Mouse (Mus musculus): Measurements from ENCODE around the gene Rhov. TPM values are rescaled to one million over a fixed set of nuclear protein-coding genes. Genes with fewer than 3 reads are reported as not detected.

Gene Rhov
- polyA plus RNA-seq, 1 experiment from 2014 or later = 0.60 TPM

DNA sequence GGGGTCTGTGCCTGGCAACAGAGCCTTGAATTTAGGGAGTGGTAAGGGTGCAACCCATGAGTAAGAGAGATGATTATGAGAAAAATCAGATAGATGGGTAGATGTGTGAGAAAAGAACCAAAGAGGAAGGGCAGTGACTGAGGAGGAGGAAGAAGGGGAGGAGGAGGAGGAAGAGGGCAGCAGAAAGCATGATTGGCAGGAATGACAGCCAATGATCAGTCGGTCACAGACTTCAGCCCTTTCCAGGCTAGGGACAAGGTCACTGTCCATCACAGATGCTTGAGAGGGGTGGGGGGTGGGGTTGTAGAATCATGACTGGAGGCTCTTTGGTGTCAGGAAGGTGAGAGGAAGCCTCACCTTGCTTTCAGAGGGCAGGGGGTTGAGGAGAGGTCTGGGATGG lies 10.6 kb downstream of the Rhov start:
- Histone ChIP-seq H3K27ac (replicated peaks) (no peak overlapping the region), H3K4me3 (no peak overlapping the region), H3K4me1 (peaks cover 7% of the 10 kb centered on the region; the same call in 1 of the 2 replicates), H3K9ac (no peak overlapping the region), H3K36me3 (no peaks in the 10 kb centered on the region), H3K9me3 (no peaks in the 10 kb centered on the region), H3K4me2 (no peak overlapping the region), H3K27me3 (replicated peaks) (peaks cover 21% of the 10 kb centered on the region)
- 46% methylated on average over 1 of the region's 1 CpGs for WGBS
- ATAC-seq (ENCODE audit: extremely low read depth, insufficient number of reproducible peaks, low FRiP score, low TSS enrichment) = no peak

DNA sequence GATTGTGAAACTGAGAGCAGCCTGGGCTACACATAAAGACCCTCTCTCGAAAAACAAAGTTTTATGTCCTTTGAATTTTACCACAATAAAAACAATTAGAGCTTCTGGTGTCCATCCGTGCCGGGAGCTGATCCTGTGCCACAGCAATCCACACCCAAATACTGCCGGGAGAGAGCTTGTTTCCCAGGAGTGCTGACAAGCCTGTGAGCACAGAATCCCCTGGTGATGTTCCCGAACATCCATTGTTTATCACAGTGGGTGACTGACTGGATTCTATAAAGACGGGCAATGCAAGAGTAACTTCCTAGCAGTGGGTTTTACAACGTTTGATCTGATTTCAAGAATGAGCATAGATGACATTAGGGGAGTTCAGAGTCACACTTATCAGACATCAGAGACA lies 16.1 kb downstream of the Rhov start:
- no peaks in the 10 kb centered on the region for H3K36me3 ChIP-seq
- H3K9me3 ChIP-seq = no peaks in the 10 kb centered on the region
- no peak for ATAC-seq (ENCODE audit: extremely low read depth, insufficient number of reproducible peaks, low FRiP score, low TSS enrichment)
- no peak overlapping the region for H3K4me2 ChIP-seq
- peaks cover 7% of the 10 kb centered on the region for H3K4me1 ChIP-seq
- H3K27ac ChIP-seq (replicated peaks) = no peak overlapping the region
- 26% methylated on average over 7 of the region's 7 CpGs for WGBS
- no peak overlapping the region for H3K4me3 ChIP-seq
- no peak overlapping the region for H3K9ac ChIP-seq
- H3K27me3 ChIP-seq (replicated peaks) = peaks cover 59% of the 10 kb centered on the region

DNA sequence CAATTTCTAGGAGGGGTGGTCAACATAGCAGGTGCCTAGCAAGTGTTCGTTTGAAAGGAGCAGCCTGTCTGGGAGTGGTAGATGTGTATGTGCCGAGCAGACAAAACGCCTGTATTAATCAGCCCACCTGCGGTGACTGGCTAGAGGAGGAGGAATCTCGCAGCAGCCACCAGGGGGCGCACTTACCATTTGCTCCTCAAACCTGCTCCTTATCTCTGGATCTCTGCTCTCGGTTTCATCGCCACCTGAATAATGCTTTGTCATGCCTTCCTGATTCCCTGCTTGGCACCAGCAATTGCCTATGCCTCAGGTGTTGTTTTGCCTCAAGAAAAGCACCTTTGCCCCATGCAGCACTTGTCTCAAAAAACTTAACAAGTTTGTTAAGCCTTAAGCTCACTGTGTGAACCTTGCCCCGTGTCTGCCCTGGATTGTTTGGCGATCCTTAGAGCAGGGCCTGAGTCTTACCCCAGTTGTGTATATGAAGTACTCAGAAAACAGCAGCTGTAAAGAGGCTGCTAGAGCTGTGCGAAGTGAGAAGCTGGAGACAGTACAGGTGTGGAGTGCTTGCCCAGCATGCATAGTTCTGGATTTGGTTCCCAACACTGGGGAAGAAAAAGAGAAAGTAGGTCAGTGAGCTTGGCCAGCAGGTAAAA lies 20.1 kb downstream of the Rhov start:
- WGBS = 13% methylated on average over 11 of the region's 11 CpGs
- Histone ChIP-seq H3K9ac (peak overlapping the region; percentile 54; the same call in 1 of the 2 replicates), H3K9me3 (no peaks in the 10 kb centered on the region), H3K27ac (replicated peaks) (no peak overlapping the region), H3K36me3 (no peaks in the 10 kb centered on the region), H3K4me3 (peak overlapping the region; percentile 31), H3K27me3 (replicated peaks) (peaks cover 52% of the 10 kb centered on the region), H3K4me1 (peaks cover 7% of the 10 kb centered on the region), H3K4me2 (peak overlapping the region; percentile 61)
- ATAC-seq (ENCODE audit: extremely low read depth, insufficient number of reproducible peaks, low FRiP score, low TSS enrichment) = no peak

DNA sequence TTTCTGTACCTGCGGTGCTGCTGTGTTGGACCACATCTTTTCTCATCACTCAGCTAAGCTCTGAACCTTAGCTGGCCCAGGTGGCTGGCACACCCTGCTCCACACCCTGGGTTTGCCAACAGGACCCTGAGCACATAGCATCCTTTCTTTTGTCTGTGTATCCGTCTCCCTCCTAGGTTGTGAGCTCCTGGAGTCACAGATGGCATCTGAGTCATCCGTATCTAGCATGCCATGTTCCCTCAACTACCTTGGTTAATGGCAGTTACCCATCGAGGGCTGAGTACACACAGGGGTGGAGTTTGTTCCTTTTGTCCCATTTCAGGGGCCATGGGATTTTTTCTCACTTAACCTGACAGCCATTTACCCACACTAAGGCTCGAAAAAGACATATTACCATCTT lies 20.7 kb downstream of the Rhov start:
- Histone ChIP-seq H3K27me3 (replicated peaks) (peaks cover 49% of the 10 kb centered on the region), H3K4me3 (no peak overlapping the region), H3K9ac (no peak overlapping the region), H3K9me3 (no peaks in the 10 kb centered on the region), H3K4me1 (peaks cover 7% of the 10 kb centered on the region), H3K27ac (replicated peaks) (no peak overlapping the region), H3K36me3 (no peaks in the 10 kb centered on the region), H3K4me2 (no peak overlapping the region)
- WGBS = 60% methylated on average over 5 of the region's 5 CpGs
- no peak for ATAC-seq (ENCODE audit: extremely low read depth, insufficient number of reproducible peaks, low FRiP score, low TSS enrichment)

DNA sequence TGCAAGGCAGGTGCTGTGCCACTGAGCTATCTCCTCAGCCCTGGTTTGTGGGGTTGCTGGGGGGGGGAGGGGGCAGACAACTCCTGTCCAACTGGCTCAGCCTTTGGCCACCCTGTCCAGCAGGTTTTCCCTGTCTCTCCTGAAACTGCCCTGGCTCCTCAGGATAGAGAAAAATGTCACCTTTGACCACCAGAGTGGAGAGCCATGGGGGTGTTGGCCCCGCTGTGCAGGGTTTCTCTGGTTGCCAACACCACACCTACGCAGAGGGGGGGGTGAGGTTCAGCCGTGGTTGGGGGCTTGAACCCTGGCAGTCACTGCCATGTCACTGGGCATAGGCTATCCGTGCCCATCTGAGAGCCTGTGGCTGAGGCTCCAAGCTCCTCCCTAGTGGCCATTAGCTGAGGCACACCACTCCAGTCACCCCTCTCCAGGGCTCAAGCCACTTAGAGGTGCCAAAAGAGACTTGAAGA lies 21.4 kb downstream of the Rhov start:
- Histone ChIP-seq H3K9ac (no peak overlapping the region), H3K4me3 (no peak overlapping the region), H3K27ac (replicated peaks) (no peak overlapping the region), H3K9me3 (no peaks in the 10 kb centered on the region), H3K36me3 (no peaks in the 10 kb centered on the region), H3K4me2 (no peak overlapping the region), H3K4me1 (peaks cover 7% of the 10 kb centered on the region), H3K27me3 (replicated peaks) (peaks cover 42% of the 10 kb centered on the region)
- no peak for ATAC-seq (ENCODE audit: extremely low read depth, insufficient number of reproducible peaks, low FRiP score, low TSS enrichment)
- WGBS = 60% methylated on average over 4 of the region's 4 CpGs

DNA sequence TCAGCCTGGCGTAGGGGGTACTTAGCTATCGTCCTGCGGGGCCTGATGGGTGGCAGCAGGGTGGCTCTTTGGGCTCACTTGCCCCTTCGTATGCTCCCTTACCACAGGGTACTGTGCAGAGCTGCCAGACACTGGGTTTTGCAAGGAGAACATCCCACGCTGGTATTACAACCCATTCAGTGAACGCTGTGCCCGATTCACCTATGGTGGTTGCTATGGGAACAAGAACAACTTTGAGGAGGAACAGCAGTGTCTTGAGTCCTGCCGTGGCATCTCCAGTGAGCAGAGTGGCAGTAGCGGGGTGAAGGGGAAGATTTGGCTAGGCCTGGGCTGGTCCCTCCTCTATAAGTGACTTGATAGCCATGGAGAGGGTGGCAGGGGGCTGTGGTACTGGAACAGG lies 23.2 kb downstream of the Rhov start:
- Histone ChIP-seq H3K9ac (no peak overlapping the region), H3K4me1 (peaks cover 7% of the 10 kb centered on the region), H3K36me3 (no peaks in the 10 kb centered on the region), H3K27me3 (replicated peaks) (peaks cover 36% of the 10 kb centered on the region), H3K4me3 (no peak overlapping the region), H3K4me2 (no peak overlapping the region), H3K27ac (replicated peaks) (no peak overlapping the region), H3K9me3 (no peaks in the 10 kb centered on the region)
- WGBS = 78% methylated on average over 9 of the region's 9 CpGs
- ATAC-seq (ENCODE audit: extremely low read depth, insufficient number of reproducible peaks, low FRiP score, low TSS enrichment) = no peak

DNA sequence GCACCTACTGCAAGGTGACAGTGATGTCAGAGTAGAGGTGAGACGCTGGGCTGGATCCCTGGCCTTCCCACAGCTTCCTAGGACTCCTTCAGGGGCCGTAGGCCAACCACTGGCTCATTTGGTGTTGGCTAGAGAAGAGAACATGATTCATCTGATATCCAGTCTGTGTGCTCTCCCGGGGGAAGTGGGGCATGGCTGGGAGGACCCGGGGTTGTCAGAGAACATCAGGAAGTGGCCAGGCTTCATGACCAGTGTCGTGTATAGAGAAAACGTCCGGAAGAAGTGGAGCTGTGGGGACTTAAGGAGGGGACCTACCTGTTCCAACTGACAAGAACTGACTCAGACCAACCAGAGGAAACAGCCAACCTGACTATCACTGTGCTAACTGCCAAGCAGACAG lies 25.8 kb downstream of the Rhov start:
- H3K4me1 ChIP-seq = no peaks in the 10 kb centered on the region
- H3K9me3 ChIP-seq = no peaks in the 10 kb centered on the region
- H3K9ac ChIP-seq = no peak overlapping the region
- 67% methylated on average over 7 of the region's 7 CpGs for WGBS
- H3K4me3 ChIP-seq = no peak overlapping the region
- H3K27ac ChIP-seq (replicated peaks) = no peak overlapping the region
- no peak for ATAC-seq (ENCODE audit: extremely low read depth, insufficient number of reproducible peaks, low FRiP score, low TSS enrichment)
- no peaks in the 10 kb centered on the region for H3K36me3 ChIP-seq
- H3K27me3 ChIP-seq (replicated peaks) = peaks cover 42% of the 10 kb centered on the region
- no peak overlapping the region for H3K4me2 ChIP-seq

DNA sequence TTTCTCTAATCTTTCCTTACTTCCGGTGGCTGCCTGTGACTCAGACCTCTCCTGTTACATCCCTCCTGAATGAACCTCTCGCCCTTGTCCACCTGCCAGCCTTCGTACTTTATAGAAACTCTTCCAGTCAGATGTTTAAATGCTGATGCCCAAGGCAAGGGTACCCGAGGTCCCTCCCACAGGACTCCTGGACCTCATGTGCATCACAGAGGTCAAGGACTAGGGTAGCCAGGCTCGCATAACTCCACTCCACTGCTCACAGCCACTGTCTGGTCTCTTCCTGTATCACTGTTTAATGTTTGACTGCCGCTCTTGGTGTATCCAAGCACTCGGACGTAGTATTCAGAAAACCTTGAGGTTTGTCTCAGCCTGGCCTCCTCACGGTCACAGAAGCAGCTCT lies 28.5 kb downstream of the Rhov start:
- Histone ChIP-seq H3K27me3 (replicated peaks) (peaks cover 62% of the 10 kb centered on the region), H3K9ac (no peak overlapping the region), H3K4me2 (no peak overlapping the region), H3K9me3 (no peaks in the 10 kb centered on the region), H3K27ac (replicated peaks) (no peak overlapping the region), H3K4me3 (no peak overlapping the region), H3K4me1 (peaks cover 5% of the 10 kb centered on the region), H3K36me3 (no peaks in the 10 kb centered on the region)
- 65% methylated on average over 9 of the region's 9 CpGs for WGBS
- no peak for ATAC-seq (ENCODE audit: extremely low read depth, insufficient number of reproducible peaks, low FRiP score, low TSS enrichment)

DNA sequence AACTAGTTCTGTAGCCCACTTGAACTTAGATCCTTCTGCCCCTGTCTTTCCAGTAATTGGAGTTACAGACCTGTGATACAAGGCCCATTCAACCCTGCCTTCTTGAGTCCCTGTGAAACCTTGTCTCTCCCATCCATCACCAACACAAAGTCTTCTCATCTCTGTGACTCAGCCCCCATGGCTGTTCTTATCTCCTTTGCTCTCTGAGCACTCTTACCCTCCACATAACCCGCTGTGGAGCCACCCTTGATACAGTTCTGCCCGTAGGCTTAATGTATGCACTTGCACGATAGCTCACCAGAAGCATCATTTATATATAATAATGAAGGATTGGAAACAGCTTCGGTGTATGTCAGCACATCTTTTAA lies 30.3 kb downstream of the Rhov start:
- no peaks in the 10 kb centered on the region for H3K9me3 ChIP-seq
- no peak for ATAC-seq (ENCODE audit: extremely low read depth, insufficient number of reproducible peaks, low FRiP score, low TSS enrichment)
- H3K4me1 ChIP-seq = peaks cover 13% of the 10 kb centered on the region
- H3K4me2 ChIP-seq = no peak overlapping the region
- no peak overlapping the region for H3K27ac ChIP-seq (replicated peaks)
- 68% methylated on average over 4 of the region's 4 CpGs for WGBS
- H3K4me3 ChIP-seq = no peak overlapping the region
- peaks cover 76% of the 10 kb centered on the region for H3K27me3 ChIP-seq (replicated peaks)
- H3K9ac ChIP-seq = no peak overlapping the region
- H3K36me3 ChIP-seq = no peaks in the 10 kb centered on the region

DNA sequence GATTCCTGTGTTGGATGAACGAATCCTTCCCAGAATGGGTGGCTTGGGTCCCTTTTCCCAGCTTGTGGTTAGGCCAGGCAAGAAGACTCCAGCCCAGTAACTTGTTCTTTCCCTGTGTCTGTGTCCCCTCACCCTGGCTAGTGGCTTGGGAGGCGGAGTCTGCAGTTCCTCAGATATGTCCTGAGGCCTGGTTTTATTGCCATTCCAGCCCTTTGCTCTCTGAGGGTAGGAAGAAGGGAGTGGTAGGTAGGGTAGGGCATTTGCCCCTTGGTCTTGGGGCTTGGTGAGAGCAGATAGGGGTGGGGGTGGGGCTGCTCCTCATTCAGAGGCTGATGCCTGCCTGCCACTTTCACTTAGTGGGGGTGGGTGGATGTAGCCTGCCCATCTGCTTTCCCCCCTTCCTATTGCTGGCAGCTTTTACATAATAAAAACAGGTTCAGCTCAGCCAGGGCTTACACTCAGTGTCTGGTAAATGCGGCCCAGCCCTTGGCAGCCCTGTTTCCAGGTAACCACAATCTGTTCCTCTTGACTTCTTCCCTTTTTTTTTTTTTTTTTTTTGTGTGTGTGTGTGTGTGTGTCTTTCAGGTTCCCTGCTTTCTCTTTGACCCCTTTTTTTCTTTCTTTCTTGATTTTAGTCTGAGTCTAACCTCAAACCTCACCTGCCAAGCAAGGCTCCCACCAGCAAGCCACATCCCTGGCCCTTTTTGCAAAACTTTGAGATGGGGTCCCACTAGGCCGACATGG lies 30.8 kb downstream of the Rhov start:
- Histone ChIP-seq H3K4me2 (no peak overlapping the region), H3K27me3 (replicated peaks) (peaks cover 80% of the 10 kb centered on the region)
- no peak for ATAC-seq (ENCODE audit: extremely low read depth, insufficient number of reproducible peaks, low FRiP score, low TSS enrichment)

DNA sequence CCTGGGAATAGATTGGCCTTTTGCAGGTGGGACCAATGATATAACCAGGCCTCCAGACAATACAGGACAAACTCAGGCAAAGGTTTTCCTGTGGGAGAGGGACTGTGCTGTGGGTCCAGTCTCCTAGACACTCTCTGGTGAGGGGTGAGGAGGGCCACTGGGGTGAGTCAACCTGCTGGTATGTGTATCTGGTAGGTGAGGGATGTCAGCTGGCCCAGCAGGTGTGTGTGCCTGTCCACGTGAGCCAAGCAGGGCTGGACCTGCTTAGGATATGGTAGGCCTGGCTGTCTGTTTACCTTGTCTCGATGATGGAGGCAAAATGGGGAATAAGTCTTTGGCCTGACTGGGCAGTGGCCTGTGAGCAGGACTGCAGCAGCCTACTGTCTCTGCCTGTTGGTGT lies 32.4 kb downstream of the Rhov start:
- no peaks in the 10 kb centered on the region for H3K9me3 ChIP-seq
- H3K4me2 ChIP-seq = no peak overlapping the region
- H3K27me3 ChIP-seq (replicated peaks) = peaks cover 92% of the 10 kb centered on the region
- H3K36me3 ChIP-seq = no peaks in the 10 kb centered on the region
- no peak overlapping the region for H3K4me3 ChIP-seq
- peaks cover 13% of the 10 kb centered on the region for H3K4me1 ChIP-seq
- H3K27ac ChIP-seq (replicated peaks) = no peak overlapping the region
- WGBS = 67% methylated on average over 2 of the region's 2 CpGs
- H3K9ac ChIP-seq = no peak overlapping the region
- no peak for ATAC-seq (ENCODE audit: extremely low read depth, insufficient number of reproducible peaks, low FRiP score, low TSS enrichment)

More for the DNA sequence above, 30.8 kb downstream of the Rhov start:
- WGBS = 63% methylated on average over 4 of the region's 4 CpGs
- no peak overlapping the region for H3K9ac ChIP-seq
- no peak overlapping the region for H3K4me3 ChIP-seq
- H3K27ac ChIP-seq (replicated peaks) = no peak overlapping the region
- H3K36me3 ChIP-seq = no peaks in the 10 kb centered on the region
- H3K4me1 ChIP-seq = peaks cover 13% of the 10 kb centered on the region
- no peaks in the 10 kb centered on the region for H3K9me3 ChIP-seq

DNA sequence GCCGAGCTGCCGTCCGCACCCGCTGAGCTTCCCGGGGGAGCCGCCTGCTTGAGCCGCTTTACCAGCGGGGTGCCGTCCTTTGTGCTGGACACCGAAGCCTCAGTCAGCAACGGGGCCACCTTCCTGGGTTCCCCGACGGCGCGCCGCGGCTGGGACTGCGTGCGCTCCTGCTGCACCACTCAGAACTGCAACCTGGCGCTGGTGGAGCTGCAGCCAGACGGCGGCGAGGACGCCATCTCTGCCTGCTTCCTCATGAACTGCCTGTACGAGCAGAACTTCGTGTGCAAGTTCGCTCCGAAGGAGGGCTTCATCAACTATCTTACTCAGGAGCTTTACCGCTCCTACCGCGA lies 33.2 kb downstream of the Rhov start:
- Histone ChIP-seq H3K36me3 (no peaks in the 10 kb centered on the region), H3K4me1 (peaks cover 13% of the 10 kb centered on the region), H3K4me3 (peak overlapping the region; percentile 62), H3K27ac (replicated peaks) (no peak overlapping the region), H3K9ac (peak overlapping the region; percentile 66; the same call in 1 of the 2 replicates), H3K4me2 (peak overlapping the region; percentile 84), H3K9me3 (no peaks in the 10 kb centered on the region), H3K27me3 (replicated peaks) (peaks cover 95% of the 10 kb centered on the region)
- WGBS = 2% methylated on average over 31 of the region's 31 CpGs
- ATAC-seq (ENCODE audit: extremely low read depth, insufficient number of reproducible peaks, low FRiP score, low TSS enrichment) = no peak
